Mouse (Mus musculus): ENCODE data around the gene Ncan.

DNA sequence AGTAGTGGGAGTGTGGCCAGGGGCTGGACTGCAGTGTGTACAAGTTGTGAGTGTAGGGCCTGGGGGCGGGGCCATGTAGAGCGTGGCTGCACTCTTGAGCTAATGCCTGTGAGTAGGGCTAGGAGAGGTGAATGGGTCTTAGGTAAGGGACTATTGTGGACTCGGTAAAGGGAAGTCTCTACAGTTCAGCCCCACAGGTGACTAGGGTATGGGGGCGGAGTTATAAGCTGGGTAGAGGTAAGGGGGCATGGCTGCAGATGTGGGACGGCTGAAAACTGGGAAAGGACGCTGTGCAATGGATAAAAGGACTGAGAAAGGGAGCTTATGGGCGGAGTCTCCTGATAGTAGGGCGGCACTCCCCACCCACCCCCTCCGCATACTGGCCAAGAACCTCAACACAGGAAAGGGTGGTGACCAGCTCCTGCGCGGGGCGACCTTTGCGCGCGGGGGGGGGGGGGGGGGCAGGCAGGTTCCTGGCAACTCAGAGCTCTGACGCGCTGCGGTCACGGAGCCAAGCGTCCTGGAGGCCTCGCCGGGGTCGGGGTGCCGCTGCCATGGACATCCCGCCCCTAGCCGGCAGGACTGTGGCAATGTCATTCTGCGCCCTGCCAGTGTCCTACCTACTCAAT, 48.1 kb downstream of the Ncan start, which contains the start of gene Tm6sf2:
- TF ChIP-seq CTCF (conservative IDR thresholded peaks at IDR 0.05; ENCODE audit: low read length) = no peak
- TF ChIP-seq NANOG (IDR thresholded peaks at IDR 0.05; ENCODE audit: borderline replicate concordance, low read length) = no peak

Measured in E14TG2a.4 (cell line).